Mouse (Mus musculus) midbrain, embryonic 16.5 days (tissue): ENCODE results near the gene Mta1. TPM values are rescaled to one million over a fixed set of nuclear protein-coding genes. Genes with fewer than 3 reads are reported as not detected.

Source experiments
- ATAC-seq: fragments of 200-750 bp; cut with Nextera tagmentation; 2 replicates; pipeline ENCODE4 v1.8.0; 2017; ENCODE audit warnings: moderate TSS enrichment
- H3K27ac ChIP-seq: fragments of 300-500 bp; sonication (generic); 2 replicates; pipeline ENCODE4 v1.5.1; 2014; ENCODE audit warnings: mild to moderate bottlenecking, low read length, mixed read lengths
- H3K27me3 ChIP-seq: fragments of 300-500 bp; sonication (generic); 2 replicates; pipeline ENCODE4 v1.6.1; 2014; ENCODE audit warnings: low read depth, low read length, mixed read lengths; ENCODE audit not compliant: control insufficient read depth, insufficient read depth
- H3K36me3 ChIP-seq: fragments of 300-500 bp; sonication (generic); 2 replicates; pipeline ENCODE4 v1.6.1; 2014; ENCODE audit warnings: mild to moderate bottlenecking, low read length, moderate library complexity, mixed read lengths; ENCODE audit not compliant: control insufficient read depth, insufficient read depth
- H3K4me1 ChIP-seq: fragments of 300-500 bp; sonication (generic); 2 replicates; pipeline ENCODE4 v1.6.1; 2014; ENCODE audit warnings: mild to moderate bottlenecking, low read length, mixed read lengths; ENCODE audit not compliant: control insufficient read depth, insufficient read depth
- H3K4me2 ChIP-seq: fragments of 300-500 bp; sonication (generic); 2 replicates; pipeline ENCODE4 v1.6.1; 2014; ENCODE audit warnings: mild to moderate bottlenecking, low read length, mixed read lengths
- H3K4me3 ChIP-seq: fragments of 300-500 bp; sonication (generic); 2 replicates; pipeline ENCODE4 v1.5.1; 2014; ENCODE audit warnings: low read depth, mild to moderate bottlenecking, low read length, moderate library complexity, mixed read lengths
- H3K9ac ChIP-seq: fragments of 300-500 bp; sonication (generic); 2 replicates; pipeline ENCODE4 v1.6.1; 2014; ENCODE audit warnings: low read depth, low read length, mixed read lengths
- H3K9me3 ChIP-seq: fragments of 300-500 bp; sonication (generic); replicated peaks from 2 replicates; pipeline ENCODE4 v1.6.1; 2014; ENCODE audit warnings: mild to moderate bottlenecking, low read length, mixed read lengths; ENCODE audit not compliant: control insufficient read depth, poor library complexity, severe bottlenecking
- WGBS: fragments of 180-500 bp; shearing (Covaris S2); extraction: QIAGEN DNeasy Blood & Tissue Kit; methylation state at CpG from one replicate; pipeline ENCODE4 v1.1.7; 2014; 5-methylcytosine and 5-hydroxymethylcytosine counted together
- polyA plus RNA-seq: library from polyadenylated mRNA; unstranded; fragments of >200 nt; fragmentation: Nextera tagmentation; extraction: Ambion mirVana; gene quantifications from 2 replicates; pipeline ENCODE4 v1.2.1, GENCODE M21; 2015

The Mta1 gene
- polyA plus RNA-seq, 1 experiment from 2014 or later, result 14.4 TPM

- Histone ChIP-seq H3K9ac (peak overlapping the region; percentile 16; the same call in 1 of the 2 replicates), H3K4me2 (no peak overlapping the region), H3K27ac (no peak overlapping the region), H3K4me3 (no peak overlapping the region), H3K4me1 (peaks cover 25% of the 10 kb centered on the region), H3K9me3 (no peaks in the 10 kb centered on the region; the same call in 1 of the 2 replicates), H3K36me3 (no peaks in the 10 kb centered on the region), H3K27me3 (no peaks in the 10 kb centered on the region)
- whole genome bisulfite sequencing, result 53% methylated on average over 6 of the region's 6 CpGs
- peak; percentile 29; the same call in 1 of the 2 replicates for ATAC-seq
Measured at GRCm38 (mm10) chr12:113102461-113102860, 4.4 kb downstream of the Mta1 start.

DNA sequence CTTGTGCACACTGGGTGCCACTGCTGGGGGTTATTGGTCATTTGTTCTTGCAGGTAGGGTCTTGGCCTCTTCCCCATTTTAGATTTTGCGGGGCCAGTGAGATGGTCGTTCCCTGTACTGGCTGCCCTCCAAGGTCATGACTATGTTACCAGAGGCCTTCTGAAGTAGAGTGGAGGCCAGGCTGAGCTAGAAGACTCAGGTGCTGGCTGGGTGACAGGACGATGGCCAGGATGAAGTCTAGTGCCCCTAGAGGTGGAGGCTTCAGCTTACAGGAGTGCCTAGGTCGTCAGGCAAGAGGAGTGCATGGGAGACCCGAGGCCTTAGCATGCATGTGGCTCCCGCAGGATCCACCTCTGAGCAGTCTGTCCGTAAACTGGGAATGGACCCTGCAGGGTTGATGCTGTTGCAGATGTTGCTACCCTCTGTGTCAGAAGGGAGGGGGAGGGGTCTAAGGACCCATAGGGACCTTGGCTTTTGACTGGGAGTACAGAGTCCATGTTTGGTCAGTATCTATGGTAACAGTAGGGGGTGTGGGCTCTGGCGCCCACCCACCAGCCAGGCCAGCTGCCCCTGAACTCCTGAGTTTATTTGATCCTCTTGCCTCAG lies 5.9 kb downstream of the Mta1 start:
- Histone ChIP-seq H3K27ac (no peak overlapping the region), H3K4me3 (no peak overlapping the region), H3K4me1 (peaks cover 20% of the 10 kb centered on the region), H3K9me3 (no peaks in the 10 kb centered on the region; the same call in 1 of the 2 replicates), H3K27me3 (no peaks in the 10 kb centered on the region), H3K9ac (no peak overlapping the region), H3K4me2 (no peak overlapping the region), H3K36me3 (no peaks in the 10 kb centered on the region)
- no peak for ATAC-seq
- 83% methylated on average over 8 of the region's 8 CpGs for WGBS

GRCm38 (mm10) chr12:113106386-113106785 lies 8.3 kb downstream of the Mta1 start:
- Histone ChIP-seq H3K4me2 (no peak overlapping the region), H3K9ac (no peak overlapping the region), H3K9me3 (no peaks in the 10 kb centered on the region; the same call in 1 of the 2 replicates), H3K4me1 (no peaks in the 10 kb centered on the region; the same call in 1 of the 2 replicates), H3K27me3 (no peaks in the 10 kb centered on the region), H3K4me3 (no peak overlapping the region), H3K27ac (no peak overlapping the region), H3K36me3 (no peaks in the 10 kb centered on the region)
- 91% methylated on average over 6 of the region's 6 CpGs for WGBS
- no peak for ATAC-seq

DNA sequence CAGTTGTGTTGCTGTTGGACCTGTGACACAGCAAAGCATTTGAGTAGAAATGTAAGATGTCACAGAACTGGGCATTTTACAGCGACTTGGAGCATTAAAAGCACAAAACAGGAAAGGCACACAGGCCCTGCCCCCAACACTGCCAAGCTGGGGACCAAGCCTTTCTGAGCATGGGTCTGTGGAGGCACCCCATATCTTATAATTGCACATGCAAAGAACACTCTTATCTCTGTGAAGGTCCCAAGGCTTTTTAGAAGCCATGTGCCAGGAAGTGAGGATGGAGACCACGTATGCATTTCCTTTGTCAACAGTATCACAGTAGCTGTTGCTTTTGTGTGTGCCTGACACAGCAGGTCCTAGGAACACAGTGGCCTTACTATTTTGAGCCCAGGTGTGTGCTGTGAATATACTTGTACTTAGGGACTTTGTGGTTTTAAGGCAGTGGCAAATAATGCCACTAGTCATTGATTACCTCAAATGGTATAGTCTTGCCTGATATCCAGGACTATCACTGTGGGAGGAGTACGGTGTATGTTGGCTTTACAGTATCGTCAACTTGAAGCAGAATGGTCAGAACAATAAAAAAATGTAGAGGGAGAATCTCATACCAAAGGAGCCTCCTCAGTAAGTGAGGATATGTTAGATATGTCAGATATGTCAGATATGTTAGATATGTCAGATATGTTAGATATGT lies 9.5 kb downstream of the Mta1 start:
- Histone ChIP-seq H3K36me3 (no peaks in the 10 kb centered on the region), H3K9me3 (no peaks in the 10 kb centered on the region; the same call in 1 of the 2 replicates), H3K27me3 (no peaks in the 10 kb centered on the region), H3K4me3 (no peak overlapping the region), H3K9ac (no peak overlapping the region), H3K27ac (no peak overlapping the region), H3K4me2 (no peak overlapping the region), H3K4me1 (no peaks in the 10 kb centered on the region; the same call in 1 of the 2 replicates)
- 91% methylated on average over 4 of the region's 4 CpGs for WGBS
- no peak for ATAC-seq

- Histone ChIP-seq H3K4me3 (no peak overlapping the region), H3K4me2 (no peak overlapping the region), H3K27ac (no peak overlapping the region), H3K4me1 (no peaks in the 10 kb centered on the region), H3K9ac (no peak overlapping the region), H3K36me3 (no peaks in the 10 kb centered on the region), H3K27me3 (no peaks in the 10 kb centered on the region), H3K9me3 (no peaks in the 10 kb centered on the region; the same call in 1 of the 2 replicates)
- ATAC-seq, result peak; percentile 9; the same call in 1 of the 2 replicates
- whole genome bisulfite sequencing, result 83% methylated on average over 17 of the region's 17 CpGs
Measured at GRCm38 (mm10) chr12:113108528-113109283, 10.6 kb downstream of the Mta1 start.

GRCm38 (mm10) chr12:113109801-113110200 lies 11.7 kb downstream of the Mta1 start:
- Histone ChIP-seq H3K27me3 (no peaks in the 10 kb centered on the region), H3K4me3 (no peak overlapping the region), H3K36me3 (0 out of 2 replicates have a peak, but pooled peaks cover 5% of the 10 kb centered on the region), H3K4me2 (no peak overlapping the region), H3K4me1 (no peaks in the 10 kb centered on the region), H3K9me3 (no peaks in the 10 kb centered on the region; the same call in 1 of the 2 replicates), H3K27ac (no peak overlapping the region), H3K9ac (no peak overlapping the region)
- 86% methylated on average over 10 of the region's 10 CpGs for WGBS
- ATAC-seq, result no peak

- 90% methylated on average over 4 of the region's 4 CpGs for WGBS
- Histone ChIP-seq H3K4me1 (no peaks in the 10 kb centered on the region), H3K4me2 (no peak overlapping the region), H3K9me3 (no peaks in the 10 kb centered on the region), H3K27me3 (no peaks in the 10 kb centered on the region), H3K9ac (no peak overlapping the region), H3K36me3 (peaks cover 13% of the 10 kb centered on the region), H3K4me3 (no peak overlapping the region), H3K27ac (no peak overlapping the region)
- ATAC-seq, result no peak
Measured at GRCm38 (mm10) chr12:113114141-113114540, 16.1 kb downstream of the Mta1 start.

DNA sequence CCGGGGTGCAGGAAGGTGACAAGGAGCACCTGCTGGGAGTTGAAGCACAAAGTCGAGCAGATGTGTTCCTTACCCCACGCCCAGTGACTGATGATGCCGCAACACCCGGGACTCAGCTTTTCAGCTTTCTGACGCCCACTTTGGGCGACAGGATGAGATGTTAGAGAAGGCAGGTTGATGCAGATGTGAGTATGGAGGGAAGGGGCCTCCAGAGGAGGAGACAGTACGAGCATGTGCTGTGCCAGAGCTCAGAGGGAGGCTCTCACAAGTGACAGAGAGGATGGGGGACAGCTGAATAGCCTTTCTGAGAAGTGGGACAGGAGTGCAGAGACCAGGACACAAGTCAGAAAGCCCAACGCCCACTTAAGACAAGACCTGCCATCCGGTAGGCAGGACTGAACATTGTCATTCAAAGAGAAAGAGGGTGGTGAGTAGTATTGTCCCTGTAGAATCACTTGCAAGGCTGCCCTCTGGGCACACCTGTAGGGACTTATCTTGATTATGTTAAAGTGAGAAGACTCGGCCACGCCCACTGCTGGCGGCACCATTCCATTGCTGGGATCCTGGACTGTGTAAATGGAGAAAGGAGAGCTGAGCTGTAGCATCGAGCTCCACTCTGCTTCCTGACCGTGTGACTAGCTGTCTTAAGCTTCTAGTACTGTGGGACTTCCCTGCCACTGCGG lies 16.9 kb downstream of the Mta1 start:
- no peak overlapping the region for H3K4me2 ChIP-seq
- no peak overlapping the region for H3K9ac ChIP-seq
- no peak for ATAC-seq
- 89% methylated on average over 16 of the region's 16 CpGs for WGBS
- peaks cover 13% of the 10 kb centered on the region for H3K36me3 ChIP-seq
- H3K4me3 ChIP-seq, result no peak overlapping the region
- H3K9me3 ChIP-seq, result no peaks in the 10 kb centered on the region
- H3K27ac ChIP-seq, result no peak overlapping the region
- H3K27me3 ChIP-seq, result no peaks in the 10 kb centered on the region
- no peaks in the 10 kb centered on the region for H3K4me1 ChIP-seq
